Mouse (Mus musculus): ENCODE measurements at regions not wholly inside any gene's neighbourhood (a gene's known extent, or its start where the extent isn't known, plus 50 kb on each side); places are given as distances from the start of the nearest gene placed in this dataset.

GRCm38 (mm10) chr10:111077632-111078031 lies 67.7 kb upstream of the Zdhhc17 start:
- no peak for DNase-seq (ENCODE audit: low read depth, low spot score)

DNA sequence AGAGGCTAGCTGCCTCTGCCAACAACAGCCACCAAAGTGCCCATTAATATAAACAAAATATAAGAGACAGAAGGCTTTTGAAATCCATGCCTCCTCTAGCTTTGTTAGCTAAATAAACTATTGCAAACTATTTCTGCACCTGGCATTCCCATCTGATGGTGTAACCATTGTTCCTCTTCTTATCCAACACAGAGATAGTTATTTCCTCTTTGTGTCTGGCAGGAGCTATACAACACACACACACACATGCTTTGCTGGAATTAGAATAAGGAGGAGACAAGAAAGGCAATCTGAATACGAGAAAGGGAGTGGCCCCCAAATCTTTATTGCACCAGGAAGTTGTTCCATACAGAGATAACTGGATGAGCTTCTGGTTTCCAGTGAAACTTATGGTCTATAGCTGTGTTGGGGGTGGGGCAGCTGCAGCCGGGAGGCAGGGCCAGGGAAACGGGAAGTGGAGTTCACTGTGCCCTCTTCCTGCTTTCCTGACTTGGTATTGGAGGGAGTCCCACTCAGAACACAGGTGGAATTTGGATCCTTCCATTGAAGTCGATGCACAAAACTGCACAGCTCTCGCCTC lies 64.0 kb upstream of the Zdhhc17 start:
- DNase-seq (ENCODE audit: low read depth, low spot score): no peak

DNA sequence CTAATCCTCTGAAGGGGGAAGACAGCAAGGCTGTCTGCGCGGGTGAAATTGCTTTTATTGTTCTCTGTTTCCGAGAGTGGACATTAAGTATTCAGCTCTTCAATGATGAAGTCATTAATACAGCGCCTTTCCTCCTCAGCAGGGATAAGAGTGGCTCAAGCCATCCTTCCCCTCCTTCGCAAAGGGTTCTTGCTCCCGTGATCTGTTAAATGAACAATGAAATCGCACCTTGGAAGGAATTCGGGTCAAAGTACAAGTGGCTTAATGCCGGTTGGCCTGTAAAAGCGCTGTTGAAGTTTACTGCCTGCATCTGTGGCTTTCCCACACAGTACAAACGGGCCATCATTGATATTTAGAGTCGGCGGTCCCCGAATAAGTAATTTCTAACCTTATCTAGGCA lies 63.3 kb upstream of the Zdhhc17 start:
- DNase-seq (ENCODE audit: low read depth, low spot score): no peak

DNA sequence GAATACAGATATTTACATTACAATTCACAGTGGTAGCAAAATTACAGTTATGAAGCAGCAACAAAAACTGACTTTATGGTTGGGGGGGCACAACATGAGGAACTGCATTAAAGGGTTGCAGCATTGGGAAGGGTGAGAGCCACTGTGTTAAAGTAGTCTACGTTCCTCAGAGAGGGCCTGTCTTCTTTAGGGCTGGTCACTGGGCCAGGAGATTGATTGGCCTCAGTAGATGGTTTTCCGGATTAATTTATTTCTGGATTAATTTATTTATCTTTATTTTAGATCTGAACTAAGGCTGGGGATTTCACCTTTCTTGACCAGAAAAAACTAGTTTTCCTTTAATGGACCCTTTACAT lies 62.6 kb upstream of the Zdhhc17 start:
- DNase-seq (ENCODE audit: low read depth, low spot score): no peak

- no peak for DNase-seq (ENCODE audit: low read depth, low spot score)
Observed at GRCm38 (mm10) chr10:111071805-111072553, 62.0 kb upstream of the Zdhhc17 start.

GRCm38 (mm10) chr10:111066146-111066545 lies 56.2 kb upstream of the Zdhhc17 start:
- DNase-seq (ENCODE audit: low read depth, low spot score): no peak

DNA sequence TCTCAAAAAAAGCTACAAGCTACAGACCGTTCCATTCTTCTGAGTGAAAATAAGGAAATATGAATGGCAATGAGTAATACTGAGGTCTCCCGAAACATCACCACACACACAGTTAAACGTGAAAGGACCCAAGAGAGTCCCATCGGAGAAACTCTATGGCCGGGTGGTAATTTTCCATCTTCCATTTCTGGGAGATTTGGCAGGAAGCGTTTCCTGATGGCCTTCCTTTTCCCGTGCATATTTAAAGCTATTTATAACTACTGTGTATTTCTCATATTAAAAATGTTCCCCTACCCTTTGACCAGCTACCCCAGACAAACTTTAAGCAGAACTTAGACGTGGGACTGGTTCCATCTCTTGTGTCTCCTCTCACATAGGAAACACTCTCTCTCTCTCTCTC lies 50.7 kb upstream of the Zdhhc17 start:
- DNase-seq (ENCODE audit: low read depth, low spot score): no peak

Data from CD4-positive helper T cell, adult 2 months (primary cell).